Mouse (Mus musculus) heart, adult 2 months (tissue): ENCODE data around the gene Slc39a2. TPM values are rescaled to one million over a fixed set of nuclear protein-coding genes. Genes with fewer than 3 reads are reported as not detected.
"Not testable (repeated sequence)": the region's sequence is repeated elsewhere in the genome, so short reads cannot be mapped to it uniquely, and the experiment has no call there.

Experiments used
- DNase-seq, 2 experiments: peaks; one replicate each; pipeline ENCODE4 v3.0.0; 2021
- H3K27ac ChIP-seq: fragments of 200-600 bp; 2 replicates; pipeline ENCODE4 v1.8.1; 2022
- H3K27me3 ChIP-seq: fragments of 200-500 bp; 2 replicates; pipeline ENCODE4 v1.6.1; 2012; ENCODE audit warnings: mild to moderate bottlenecking, low read length, inconsistent platforms, mixed read lengths; ENCODE audit not compliant: control insufficient read depth, insufficient read depth
- H3K36me3 ChIP-seq: fragments of 200-500 bp; 2 replicates; pipeline ENCODE4 v1.6.1; 2012; ENCODE audit warnings: low read length, inconsistent platforms; ENCODE audit not compliant: control insufficient read depth, insufficient read depth
- H3K4me1 ChIP-seq: fragments of 200-500 bp; 2 replicates; pipeline ENCODE4 v1.6.1; 2011; ENCODE audit warnings: low read length; ENCODE audit not compliant: control insufficient read depth, insufficient read depth
- H3K4me3 ChIP-seq: fragments of 200-600 bp; 2 replicates; pipeline ENCODE4 v1.8.1; 2022
- H3K79me2 ChIP-seq: fragments of 200-500 bp; replicated peaks from 2 replicates; pipeline ENCODE4 v1.6.1; 2012; ENCODE audit warnings: mild to moderate bottlenecking, inconsistent platforms, low read length, moderate library complexity, mixed read lengths; ENCODE audit not compliant: control insufficient read depth, insufficient read depth
- H3K9ac ChIP-seq: fragments of 200-500 bp; 2 replicates; pipeline ENCODE4 v1.6.1; 2012; ENCODE audit warnings: low read depth, mild to moderate bottlenecking, control low read depth, inconsistent platforms, low read length, mixed read lengths
- CTCF ChIP-seq: fragments of 200-600 bp; IDR thresholded peaks from 2 replicates; pipeline ENCODE4 v1.8.1; 2022; ENCODE audit warnings: antibody characterized with exemption, mild to moderate bottlenecking, moderate library complexity
- EP300 ChIP-seq: fragments of 200-500 bp; IDR thresholded peaks from 2 replicates; pipeline ENCODE4 v1.6.1; 2011; ENCODE audit warnings: low read depth, low read length, control low read depth; ENCODE audit not compliant: insufficient read depth
- POLR2A ChIP-seq: fragments of 200-500 bp; IDR thresholded peaks from 2 replicates; pipeline ENCODE4 v1.6.1; 2011; ENCODE audit warnings: mild to moderate bottlenecking, low read depth, low read length, control low read depth; ENCODE audit not compliant: insufficient read depth
- WGBS: fragments of 180-500 bp; shearing (Covaris S2); methylation state at CpG from one replicate; pipeline ENCODE4 v1.1.7; 2018; 5-methylcytosine and 5-hydroxymethylcytosine counted together
- intact Hi-C: fragments of 180-260 bp; cut with DNase I; formaldehyde crosslinking; loops from one replicate; pipeline ENCODE4 v1.15.1; 2025
- polyA plus RNA-seq: library from polyadenylated mRNA; depleted of rRNA; stranded (reverse); fragments of >200 nt; gene quantifications from 2 replicates; pipeline ENCODE4 v1.2.3, GENCODE M21; 2012
- total RNA-seq, 2 experiments: library from RNA; stranded (reverse); gene quantifications; 2 replicates each; pipeline ENCODE4 v1.2.3; 2021

The Slc39a2 gene
- total and polyA plus RNA-seq, 3 experiments = 0.16 to 0.53 (median 0.25) TPM

- peak overlapping the region; percentile 44 for H3K27ac ChIP-seq
- no peak overlapping the region for H3K4me3 ChIP-seq
- peak overlapping the region; percentile 54 for H3K9ac ChIP-seq
- H3K79me2 ChIP-seq = no peaks in the 10 kb centered on the region
- peak; percentile 72 to 81 for DNase-seq
- H3K36me3 ChIP-seq = no peaks in the 10 kb centered on the region
- peak; percentile 58; the same call in 1 of the 2 replicates for TF ChIP-seq EP300
- no peak for TF ChIP-seq CTCF
- 0 out of 2 replicates have a peak, but pooled peaks have one; percentile 18 for TF ChIP-seq POLR2A
- no peaks in the 10 kb centered on the region for H3K27me3 ChIP-seq
- intact Hi-C loops = no loop called here
- 53% methylated on average over 16 of the region's 16 CpGs for WGBS
- H3K4me1 ChIP-seq = peaks cover 7% of the 10 kb centered on the region
These were observed 29.3 kb downstream of the Slc39a2 start for GRCm38 (mm10) chr14:51921759-51922570.

DNA sequence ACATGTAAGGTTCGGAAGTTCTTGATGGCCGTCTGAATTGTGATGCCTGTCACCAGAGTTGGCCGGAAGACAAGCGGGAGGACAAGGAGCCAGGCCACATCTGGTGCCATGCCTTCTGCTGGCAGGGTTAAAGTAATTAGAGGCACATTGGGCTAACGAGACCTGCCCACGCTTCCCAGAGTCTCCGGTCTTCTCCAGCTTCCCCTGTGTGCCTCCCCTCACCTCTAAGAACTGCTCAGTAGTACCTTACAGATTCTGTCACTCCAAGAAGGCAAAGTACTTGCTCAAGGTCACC lies 29.8 kb downstream of the Slc39a2 start, which contains the start of gene Rnase13:
Rnase13 (minus strand) TSS at position 203 of the 295 bp plus-strand sequence.
- intact Hi-C loops = no loop called here
- 75% methylated on average over 7 of the region's 7 CpGs for WGBS
- peak within 1 kb of the TSS; percentile 44 for H3K27ac ChIP-seq
- no peaks in the 10 kb centered on the region for H3K36me3 ChIP-seq
- no peaks in the 10 kb centered on the region for H3K79me2 ChIP-seq
- no peak for DNase-seq
- H3K4me3 ChIP-seq = no peak within 1 kb of the TSS
- peaks cover 7% of the 10 kb centered on the region for H3K4me1 ChIP-seq
- TF ChIP-seq EP300 (no peak), CTCF (no peak), POLR2A (no peak)
- H3K27me3 ChIP-seq = no peaks in the 10 kb centered on the region
- peak within 1 kb of the TSS; percentile 54 for H3K9ac ChIP-seq

DNA sequence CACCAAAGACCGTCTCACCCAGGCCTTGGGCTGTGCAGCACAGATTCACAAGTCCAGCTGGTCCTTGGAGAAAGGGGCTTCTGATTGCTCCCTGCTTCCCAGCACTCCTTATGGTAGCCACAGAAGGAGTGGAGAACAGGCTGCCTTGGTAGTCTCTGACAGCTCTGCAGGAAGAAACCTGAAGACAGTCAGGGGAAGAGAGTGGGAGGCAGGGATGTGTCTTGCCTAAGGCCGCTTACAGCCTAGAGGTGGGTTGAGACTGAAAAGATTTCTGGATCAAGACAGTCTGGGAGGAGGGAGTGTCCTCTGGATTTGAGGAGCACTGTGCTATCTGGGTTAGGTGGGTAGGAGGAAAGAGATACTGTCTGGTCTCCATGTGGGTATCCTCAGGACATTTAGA lies 30.2 kb downstream of the Slc39a2 start:
- no peak overlapping the region for H3K27ac ChIP-seq
- WGBS = 85% methylated on average over 2 of the region's 2 CpGs

DNA sequence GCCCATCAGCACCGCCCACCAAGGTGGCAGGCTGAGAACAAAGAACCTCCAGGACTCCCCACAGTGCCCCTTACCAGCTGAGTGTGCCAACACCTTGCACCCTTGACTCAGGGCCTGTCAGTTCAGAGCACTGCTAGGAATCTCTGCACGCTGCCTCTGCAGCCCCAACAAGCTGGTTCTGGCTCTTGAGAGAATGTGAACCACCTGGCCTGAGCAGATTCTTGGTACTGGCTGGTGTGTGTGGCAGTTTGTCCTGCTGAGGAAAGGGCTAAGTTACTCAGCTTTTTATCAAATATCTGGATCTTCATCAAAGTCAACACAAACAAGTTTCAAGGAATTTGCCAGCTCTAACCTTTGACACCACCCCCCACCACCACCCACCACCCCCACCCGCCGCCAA lies 30.8 kb downstream of the Slc39a2 start:
- no peak overlapping the region for H3K4me3 ChIP-seq
- WGBS = 78% methylated on average over 4 of the region's 4 CpGs

More for the DNA sequence above, 30.2 kb downstream of the Slc39a2 start:
- Histone ChIP-seq H3K27me3 (no peaks in the 10 kb centered on the region), H3K4me3 (no peak overlapping the region), H3K79me2 (no peaks in the 10 kb centered on the region), H3K4me1 (peaks cover 7% of the 10 kb centered on the region), H3K36me3 (no peaks in the 10 kb centered on the region), H3K9ac (no peak overlapping the region)
- intact Hi-C loops = no loop called here
- no peak for TF ChIP-seq CTCF
- no peak for DNase-seq

DNA sequence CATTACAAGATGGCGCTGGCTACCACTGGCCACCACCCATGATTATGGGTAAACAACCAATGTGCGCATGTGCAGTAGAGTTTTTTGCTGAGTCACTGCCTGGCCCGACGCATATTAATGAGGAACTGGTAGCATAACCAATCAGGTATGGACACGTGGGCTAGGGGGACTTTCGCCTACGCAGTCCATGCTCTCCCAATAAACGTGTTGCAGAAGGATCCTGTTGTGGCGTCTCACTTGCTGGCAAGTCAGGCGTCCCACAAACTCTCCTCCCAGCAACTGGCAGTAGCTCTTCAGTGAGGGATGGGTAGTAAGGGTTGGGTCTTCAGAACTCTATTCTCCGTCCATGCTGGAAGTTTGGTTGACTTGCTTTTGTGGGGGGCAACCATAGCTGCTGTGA lies 34.2 kb downstream of the Slc39a2 start:
- H3K4me3 ChIP-seq, H3K9ac ChIP-seq, H3K27ac ChIP-seq, intact Hi-C loops, H3K36me3 ChIP-seq, H3K79me2 ChIP-seq, DNase-seq, H3K27me3 ChIP-seq: not testable (repeated sequence)
- peaks cover 10% of the 10 kb centered on the region for H3K4me1 ChIP-seq
- WGBS = 94% methylated on average over 11 of the region's 11 CpGs

More for the DNA sequence above, 30.8 kb downstream of the Slc39a2 start:
- no peak overlapping the region for H3K9ac ChIP-seq
- no peaks in the 10 kb centered on the region for H3K79me2 ChIP-seq
- intact Hi-C loops = no loop called here
- no peaks in the 10 kb centered on the region for H3K36me3 ChIP-seq
- no peaks in the 10 kb centered on the region for H3K27me3 ChIP-seq
- H3K4me1 ChIP-seq = peaks cover 7% of the 10 kb centered on the region
- no peak overlapping the region for H3K27ac ChIP-seq
- TF ChIP-seq CTCF (no peak), POLR2A (no peak), EP300 (no peak)
- no peak for DNase-seq

- Histone ChIP-seq H3K27me3 (no peaks in the 10 kb centered on the region), H3K4me1 (peaks cover 7% of the 10 kb centered on the region), H3K9ac (peak overlapping the region; percentile 42; the same call in 1 of the 2 replicates), H3K27ac (peak overlapping the region; percentile 74), H3K4me3 (0 out of 2 replicates have a peak overlapping the region, but pooled peaks have one; percentile 8), H3K36me3 (no peaks in the 10 kb centered on the region), H3K79me2 (no peaks in the 10 kb centered on the region)
- WGBS = 59% methylated on average over 8 of the region's 8 CpGs
- intact Hi-C loops = no loop called here
- TF ChIP-seq CTCF (no peak), POLR2A (peak; percentile 70), EP300 (peak; percentile 54; the same call in 1 of the 2 replicates)
- peak; percentile 76 to 85 for DNase-seq
These were observed 36.7 kb downstream of the Slc39a2 start for GRCm38 (mm10) chr14:51929309-51929943.
